Mouse (Mus musculus): ENCODE data around the gene Mark2. TPM values are rescaled to one million over a fixed set of nuclear protein-coding genes. Genes with fewer than 3 reads are reported as not detected.

Gene Mark2
- polyA plus RNA-seq, 1 experiment from 2014 or later = 62.8 TPM

DNA sequence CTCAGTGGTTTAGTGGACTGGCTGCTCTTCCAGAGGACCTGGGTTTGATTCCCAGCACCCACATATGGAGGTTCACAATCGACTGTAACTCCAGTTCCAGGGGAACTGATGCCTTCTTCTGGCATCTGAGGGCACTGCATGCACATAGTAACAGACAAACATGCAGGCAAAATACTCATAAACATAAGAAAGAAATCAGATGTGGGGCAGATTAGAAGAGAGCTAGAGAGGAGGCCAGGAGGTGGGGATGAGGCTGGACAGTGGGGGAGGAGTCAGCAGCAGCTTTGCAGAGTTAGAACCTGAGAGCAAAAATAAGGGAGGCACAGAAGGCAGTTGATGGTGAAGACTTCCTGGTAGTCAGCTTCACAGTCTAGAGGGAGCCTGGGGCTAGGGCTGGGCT, 79.1 kb downstream of the Mark2 start:
- Histone ChIP-seq H3K9ac (no peak overlapping the region), H3K27me3 (no peaks in the 10 kb centered on the region), H3K9me3 (no peaks in the 10 kb centered on the region), H3K4me1 (peaks cover 35% of the 10 kb centered on the region), H3K27ac (no peak overlapping the region), H3K36me3 (no peaks in the 10 kb centered on the region), H3K4me2 (replicated peaks) (no peak overlapping the region), H3K4me3 (no peak overlapping the region)
- no peak for ATAC-seq (ENCODE audit: insufficient number of reproducible peaks, insufficient read depth, low FRiP score, low TSS enrichment)
- WGBS = 97% methylated on average over 1 of the region's 1 CpGs

DNA sequence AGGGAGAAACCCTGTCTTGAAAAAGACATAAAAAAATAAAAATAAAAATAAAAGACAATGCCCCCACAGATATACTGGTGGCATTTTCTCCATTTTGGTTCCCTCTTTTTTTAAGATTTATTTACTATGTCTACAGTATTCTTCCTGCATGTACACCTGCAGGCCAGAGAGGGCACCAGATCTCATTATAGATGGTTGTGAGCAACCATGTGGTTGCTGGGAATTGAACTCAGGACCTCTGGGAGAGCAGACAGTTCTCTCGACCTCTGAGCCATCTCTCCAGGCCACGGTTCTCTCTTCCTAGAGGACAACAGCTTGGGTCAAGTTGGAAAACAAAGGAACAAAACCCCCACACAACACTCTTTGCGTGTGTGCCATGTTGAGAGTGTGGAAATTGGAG, 79.7 kb downstream of the Mark2 start:
- no peak overlapping the region for H3K4me3 ChIP-seq

DNA sequence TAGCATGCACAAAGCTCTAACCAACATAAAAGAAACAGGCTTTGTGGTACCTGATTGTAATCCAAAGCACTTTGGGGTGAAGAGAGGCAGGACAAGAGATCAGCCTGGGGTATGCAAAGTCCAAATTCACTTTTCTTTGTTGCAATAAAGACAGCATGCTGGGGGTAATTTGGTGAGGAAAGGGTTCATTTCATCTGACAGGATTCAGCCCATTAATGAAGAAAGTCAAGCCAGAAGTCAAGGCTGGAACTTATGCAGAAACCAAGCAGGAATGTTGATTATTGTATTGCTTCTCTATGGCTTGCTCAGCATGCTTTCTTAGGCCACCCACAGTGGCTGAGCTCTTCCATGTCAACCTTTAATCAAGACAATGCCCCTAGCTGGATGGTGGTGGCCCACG, 80.2 kb downstream of the Mark2 start:
- WGBS = 88% methylated on average over 1 of the region's 1 CpGs
- Histone ChIP-seq H3K9me3 (no peaks in the 10 kb centered on the region), H3K4me1 (peaks cover 24% of the 10 kb centered on the region), H3K4me2 (replicated peaks) (no peak overlapping the region), H3K9ac (no peak overlapping the region), H3K36me3 (no peaks in the 10 kb centered on the region), H3K27me3 (no peaks in the 10 kb centered on the region), H3K27ac (no peak overlapping the region), H3K4me3 (no peak overlapping the region)
- no peak for ATAC-seq (ENCODE audit: insufficient number of reproducible peaks, insufficient read depth, low FRiP score, low TSS enrichment)

More for the DNA sequence above, 79.7 kb downstream of the Mark2 start:
- Histone ChIP-seq H3K9ac (no peak overlapping the region), H3K9me3 (no peaks in the 10 kb centered on the region), H3K27me3 (no peaks in the 10 kb centered on the region), H3K4me2 (replicated peaks) (no peak overlapping the region), H3K36me3 (no peaks in the 10 kb centered on the region), H3K4me1 (peaks cover 29% of the 10 kb centered on the region), H3K27ac (no peak overlapping the region)
- WGBS = 92% methylated on average over 3 of the region's 3 CpGs
- ATAC-seq (ENCODE audit: insufficient number of reproducible peaks, insufficient read depth, low FRiP score, low TSS enrichment) = no peak

DNA sequence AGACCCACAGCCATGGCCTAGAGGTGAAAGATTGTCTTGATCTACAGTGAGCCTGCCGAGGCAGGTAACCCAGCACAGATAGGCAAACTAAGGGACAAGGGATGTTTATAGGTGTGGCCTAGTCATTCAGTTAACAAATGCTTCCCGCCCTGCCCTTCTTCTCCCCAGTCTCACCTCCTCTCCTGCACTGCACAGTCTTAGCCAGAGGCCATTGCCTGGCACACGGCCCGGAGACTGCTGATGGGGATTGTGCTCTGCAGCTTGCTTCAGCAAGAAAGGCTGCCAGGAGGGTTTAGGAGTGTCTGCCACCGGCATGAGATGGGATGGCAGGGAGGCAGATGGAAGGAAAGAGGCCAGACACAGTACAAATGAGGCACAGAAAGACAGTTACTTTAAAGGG, 83.8 kb downstream of the Mark2 start:
- WGBS = 88% methylated on average over 5 of the region's 5 CpGs
- no peaks in the 10 kb centered on the region for H3K36me3 ChIP-seq
- no peak for ATAC-seq (ENCODE audit: insufficient number of reproducible peaks, insufficient read depth, low FRiP score, low TSS enrichment)

DNA sequence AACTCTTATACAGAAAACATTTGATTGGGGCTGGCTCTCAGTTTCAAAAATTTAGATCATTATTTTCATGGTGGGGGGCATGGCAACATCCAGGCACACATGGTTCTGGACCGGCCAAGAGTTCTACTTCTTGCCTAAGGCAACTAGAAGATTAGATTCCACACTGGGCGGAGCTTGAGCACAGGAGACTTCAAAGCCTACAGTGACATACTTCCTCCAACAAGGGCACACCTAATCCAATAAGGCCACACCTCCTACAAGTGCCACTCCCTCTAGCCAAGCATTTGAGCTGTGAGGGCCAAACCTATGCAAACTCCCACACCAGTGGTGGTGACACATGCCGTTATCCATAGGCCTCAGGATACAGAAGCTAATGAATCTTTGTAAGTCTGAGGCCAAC, 95.6 kb downstream of the Mark2 start:
- no peak for ATAC-seq (ENCODE audit: insufficient number of reproducible peaks, insufficient read depth, low FRiP score, low TSS enrichment)
- Histone ChIP-seq H3K27ac (no peak overlapping the region), H3K9ac (no peak overlapping the region), H3K4me2 (replicated peaks) (no peak overlapping the region), H3K36me3 (no peaks in the 10 kb centered on the region), H3K4me1 (peaks cover 4% of the 10 kb centered on the region; the same call in 1 of the 2 replicates), H3K4me3 (no peak overlapping the region), H3K27me3 (no peaks in the 10 kb centered on the region), H3K9me3 (no peaks in the 10 kb centered on the region)
- 70% methylated on average over 3 of the region's 3 CpGs for WGBS

More for the DNA sequence above, 83.8 kb downstream of the Mark2 start:
- Histone ChIP-seq H3K27me3 (no peaks in the 10 kb centered on the region), H3K4me3 (no peak overlapping the region), H3K4me1 (no peaks in the 10 kb centered on the region), H3K27ac (no peak overlapping the region), H3K4me2 (replicated peaks) (no peak overlapping the region), H3K9ac (no peak overlapping the region), H3K9me3 (no peaks in the 10 kb centered on the region)

DNA sequence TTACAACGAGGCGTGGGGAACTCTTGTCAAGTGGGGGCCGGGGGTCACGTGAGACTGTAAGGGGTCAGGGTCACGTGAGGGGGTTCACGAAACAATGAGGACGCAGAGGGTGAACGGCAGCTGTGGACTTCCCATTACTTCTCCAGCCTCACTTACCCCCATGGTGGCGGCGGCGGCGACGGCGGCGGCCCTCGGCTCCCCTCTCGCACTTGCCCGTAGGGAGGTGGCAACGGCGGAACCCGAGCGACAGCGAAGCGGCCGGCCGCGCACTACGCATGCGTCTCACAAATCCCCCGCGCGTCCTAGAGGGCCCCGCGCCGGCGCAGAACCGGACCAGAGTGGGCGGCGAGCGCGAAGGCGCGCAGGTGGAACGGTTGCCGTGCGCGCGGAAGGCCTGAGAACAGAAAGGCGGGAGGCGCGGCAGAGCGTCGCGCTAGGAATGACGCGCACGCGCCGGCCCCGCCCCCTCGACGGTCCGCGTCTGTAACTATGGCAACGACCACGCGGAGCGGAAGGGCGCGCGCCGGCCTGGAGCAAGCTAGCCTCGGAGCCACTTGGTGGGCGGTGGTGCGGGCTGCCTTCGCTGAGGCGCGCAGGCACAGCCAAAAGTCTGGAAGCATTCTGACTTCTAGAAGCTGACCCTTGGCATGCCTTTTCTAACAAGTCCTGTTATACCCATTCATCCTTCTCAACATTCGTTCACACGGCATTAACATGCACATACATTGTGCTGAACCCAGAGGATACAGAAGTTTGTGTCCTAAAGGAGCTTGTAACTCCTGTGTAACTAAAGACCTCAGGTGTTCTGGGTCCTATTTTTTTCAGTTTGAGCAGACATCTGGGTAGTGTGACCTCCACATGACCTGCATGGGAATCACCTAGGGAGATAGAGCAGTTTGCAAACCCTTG, 100.6 kb downstream of the Mark2 start, which contains the start of gene Naa40:
Naa40 (minus strand) TSS at position 402 of the 909 bp plus-strand sequence.
- H3K36me3 ChIP-seq = 0 out of 2 replicates have a peak, but pooled peaks cover 6% of the 10 kb centered on the region

DNA sequence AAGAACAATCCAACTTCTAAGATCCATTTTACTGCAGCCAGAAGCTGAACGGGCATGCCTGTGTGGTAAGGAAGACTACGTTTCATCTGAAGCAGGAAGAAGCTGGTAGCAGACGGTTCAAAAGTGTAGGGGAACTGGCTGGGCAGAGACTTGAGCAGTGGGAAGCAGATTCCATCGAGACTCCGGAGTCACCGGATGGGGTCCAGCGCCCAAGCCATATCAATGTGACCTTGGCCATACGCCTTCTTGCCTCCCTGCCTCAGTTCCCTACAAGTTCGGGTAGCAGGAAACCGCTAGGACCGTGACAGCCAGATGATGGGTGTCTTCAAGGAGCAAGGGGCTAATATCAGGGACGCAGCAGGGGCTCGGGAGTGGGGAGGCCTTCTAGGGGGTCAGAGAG, 101.4 kb downstream of the Mark2 start:
- no peak for ATAC-seq (ENCODE audit: insufficient number of reproducible peaks, insufficient read depth, low FRiP score, low TSS enrichment)
- WGBS = 4% methylated on average over 13 of the region's 13 CpGs

More for the DNA sequence above, 100.6 kb downstream of the Mark2 start, which contains the start of gene Naa40:
- Histone ChIP-seq H3K27ac (peak within 1 kb of the TSS; percentile 81), H3K4me3 (peak within 1 kb of the TSS; percentile 68), H3K9ac (peak within 1 kb of the TSS; percentile 78), H3K4me2 (replicated peaks) (peak within 1 kb of the TSS; percentile 79), H3K27me3 (no peaks in the 10 kb centered on the region), H3K9me3 (no peaks in the 10 kb centered on the region), H3K4me1 (peaks cover 11% of the 10 kb centered on the region)
- WGBS = under 1% methylated on average over 80 of the region's 80 CpGs
- peak; percentile 92 for ATAC-seq (ENCODE audit: insufficient number of reproducible peaks, insufficient read depth, low FRiP score, low TSS enrichment)

DNA sequence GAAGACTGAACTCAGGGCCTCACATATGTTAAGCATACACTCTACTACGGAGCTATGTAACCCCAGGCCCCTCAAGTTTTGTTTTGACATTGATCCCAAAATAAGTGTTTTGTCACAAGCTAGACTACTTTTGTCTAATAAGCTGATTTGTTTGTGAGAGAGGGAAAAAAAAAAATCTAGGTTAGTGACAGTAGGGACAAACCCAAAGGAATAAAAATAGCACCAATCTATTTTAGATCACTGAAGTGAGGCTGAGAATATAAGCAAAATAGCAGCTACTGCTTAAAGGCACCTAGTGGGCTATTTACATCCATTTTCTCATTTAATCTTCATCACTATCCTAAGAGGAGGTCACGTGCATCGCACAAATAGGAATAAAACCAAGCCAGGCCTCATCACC, 102.1 kb downstream of the Mark2 start:
- Histone ChIP-seq H3K36me3 (0 out of 2 replicates have a peak, but pooled peaks cover 6% of the 10 kb centered on the region), H3K9me3 (no peaks in the 10 kb centered on the region), H3K27me3 (no peaks in the 10 kb centered on the region), H3K4me3 (peak overlapping the region; percentile 68; the same call in 1 of the 2 replicates), H3K4me1 (peaks cover 11% of the 10 kb centered on the region), H3K4me2 (replicated peaks) (peak overlapping the region; percentile 79), H3K9ac (peak overlapping the region; percentile 78), H3K27ac (no peak overlapping the region)
- no peak for ATAC-seq (ENCODE audit: insufficient number of reproducible peaks, insufficient read depth, low FRiP score, low TSS enrichment)
- WGBS = 86% methylated on average over 3 of the region's 3 CpGs

More for the DNA sequence above, 101.4 kb downstream of the Mark2 start:
- Histone ChIP-seq H3K36me3 (0 out of 2 replicates have a peak, but pooled peaks cover 6% of the 10 kb centered on the region), H3K27me3 (no peaks in the 10 kb centered on the region), H3K9me3 (no peaks in the 10 kb centered on the region), H3K4me3 (peak overlapping the region; percentile 68), H3K4me2 (replicated peaks) (peak overlapping the region; percentile 79), H3K4me1 (peaks cover 11% of the 10 kb centered on the region), H3K27ac (peak overlapping the region; percentile 81), H3K9ac (peak overlapping the region; percentile 78)

DNA sequence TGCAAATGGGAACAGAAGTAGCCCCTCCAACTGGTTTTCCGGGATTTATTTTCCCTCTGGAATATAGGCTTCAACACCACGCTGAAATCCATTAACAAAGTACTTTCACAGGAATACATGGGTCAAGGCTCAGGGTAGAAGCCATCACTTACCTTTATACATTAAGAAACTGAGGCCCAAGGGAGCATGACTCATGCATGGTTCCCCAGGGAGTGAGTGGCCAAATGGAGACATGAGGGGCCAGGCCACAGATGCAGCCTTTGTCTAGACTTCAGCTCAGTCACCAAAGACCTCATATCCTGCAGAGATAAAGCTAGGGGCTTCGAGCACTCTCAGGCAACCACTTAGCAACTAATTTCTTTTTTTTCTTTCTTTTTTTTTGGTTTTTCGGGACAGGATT, 104.9 kb downstream of the Mark2 start:
- no peaks in the 10 kb centered on the region for H3K9me3 ChIP-seq
- H3K4me1 ChIP-seq = peaks cover 11% of the 10 kb centered on the region
- no peak overlapping the region for H3K9ac ChIP-seq
- no peak overlapping the region for H3K4me2 ChIP-seq (replicated peaks)
- H3K27ac ChIP-seq = no peak overlapping the region
- H3K27me3 ChIP-seq = no peaks in the 10 kb centered on the region
- 91% methylated on average over 4 of the region's 4 CpGs for WGBS
- H3K36me3 ChIP-seq = peaks cover 28% of the 10 kb centered on the region
- H3K4me3 ChIP-seq = no peak overlapping the region
- ATAC-seq (ENCODE audit: insufficient number of reproducible peaks, insufficient read depth, low FRiP score, low TSS enrichment) = no peak

DNA sequence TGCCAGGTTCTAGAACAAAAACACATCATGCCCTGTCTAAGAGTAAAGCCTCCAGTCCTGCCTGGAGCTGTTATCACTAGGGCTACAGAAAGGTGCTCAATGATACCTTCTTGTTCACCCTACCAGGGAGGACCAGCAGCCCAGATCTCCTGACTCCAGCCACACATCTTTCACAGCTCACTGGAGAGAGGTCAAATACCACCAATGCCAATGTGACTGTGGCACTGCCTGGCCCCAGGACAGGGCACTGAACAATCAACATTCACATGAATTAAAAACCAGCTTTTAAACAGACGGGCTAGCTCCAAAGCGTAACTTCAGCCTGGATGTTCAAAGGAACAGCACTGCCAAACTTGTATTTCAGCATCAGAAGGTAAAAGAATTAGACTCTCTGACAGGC, 105.6 kb downstream of the Mark2 start:
- peaks cover 35% of the 10 kb centered on the region for H3K36me3 ChIP-seq
- no peak for ATAC-seq (ENCODE audit: insufficient number of reproducible peaks, insufficient read depth, low FRiP score, low TSS enrichment)

DNA sequence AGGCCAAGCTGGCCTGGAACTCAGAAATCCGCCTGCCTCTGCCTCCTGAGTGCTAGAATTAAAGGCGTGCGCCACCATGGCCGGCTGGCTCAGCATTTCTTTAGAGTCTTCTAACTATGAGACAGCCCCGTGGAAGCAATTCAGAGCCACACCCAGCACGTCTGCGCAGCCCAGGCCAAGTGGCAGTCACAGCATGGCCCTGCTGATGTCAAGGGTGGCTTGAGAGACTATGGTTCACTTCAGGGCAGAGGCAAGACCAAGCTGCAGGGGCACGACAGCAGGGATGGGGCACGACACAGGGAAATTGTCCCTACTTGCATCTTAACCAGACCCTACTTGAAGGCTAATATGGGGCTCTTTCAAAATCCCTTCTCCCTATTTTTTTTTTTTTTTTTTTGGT, 106.2 kb downstream of the Mark2 start:
- no peak overlapping the region for H3K4me2 ChIP-seq (replicated peaks)

More for the DNA sequence above, 105.6 kb downstream of the Mark2 start:
- no peak overlapping the region for H3K9ac ChIP-seq
- H3K4me1 ChIP-seq = peaks cover 7% of the 10 kb centered on the region
- no peak overlapping the region for H3K27ac ChIP-seq
- H3K27me3 ChIP-seq = no peaks in the 10 kb centered on the region
- H3K4me3 ChIP-seq = no peak overlapping the region
- no peak overlapping the region for H3K4me2 ChIP-seq (replicated peaks)
- H3K9me3 ChIP-seq = no peaks in the 10 kb centered on the region
- WGBS = 92% methylated on average over 2 of the region's 2 CpGs

More for the DNA sequence above, 106.2 kb downstream of the Mark2 start:
- no peak overlapping the region for H3K27ac ChIP-seq
- peaks cover 7% of the 10 kb centered on the region for H3K4me1 ChIP-seq
- ATAC-seq (ENCODE audit: insufficient number of reproducible peaks, insufficient read depth, low FRiP score, low TSS enrichment) = no peak
- H3K4me3 ChIP-seq = no peak overlapping the region
- no peaks in the 10 kb centered on the region for H3K9me3 ChIP-seq
- no peaks in the 10 kb centered on the region for H3K27me3 ChIP-seq
- peaks cover 41% of the 10 kb centered on the region for H3K36me3 ChIP-seq
- no peak overlapping the region for H3K9ac ChIP-seq
- 94% methylated on average over 9 of the region's 9 CpGs for WGBS
